Mouse (Mus musculus) MEL (cell line): Measurements from ENCODE around the gene Ppard. TPM values are rescaled to one million over a fixed set of nuclear protein-coding genes. Genes with fewer than 3 reads are reported as not detected.

Experiments used
- DNase-seq: peaks from one replicate; pipeline ENCODE4 v3.0.0; 2011; ENCODE audit warnings: low read depth, low spot score
- H3K27ac ChIP-seq: 2 replicates; pipeline ENCODE4 v1.5.1; 2012; ENCODE audit warnings: low read depth, mild to moderate bottlenecking, control low read depth, low read length, moderate library complexity; ENCODE audit not compliant: control insufficient read depth
- H3K27me3 ChIP-seq, 2 experiments: fragments of 150-350 bp in 1 of 2; sonication (generic) in 1 of 2; 2 replicates each; pipeline ENCODE4 v1.6.1; 2012; ENCODE audit warnings: low read length in 2 of 2, mild to moderate bottlenecking in 2 of 2, improper control_type of control experiment in 1 of 2, moderate library complexity in 1 of 2; ENCODE audit not compliant: insufficient read depth in 2 of 2, control insufficient read depth in 1 of 2
- H3K36me3 ChIP-seq, 2 experiments: 2 replicates each; pipeline ENCODE4 v1.6.1; 2012 to 2014; ENCODE audit warnings: low read length in 2 of 2, improper control_type of control experiment in 1 of 2, inconsistent platforms in 1 of 2, mild to moderate bottlenecking in 1 of 2; ENCODE audit not compliant: insufficient read depth in 2 of 2, control insufficient read depth in 1 of 2
- H3K4me1 ChIP-seq, 2 experiments: fragments of 150-350 bp in 1 of 2; sonication (generic) in 1 of 2; 2 replicates each; pipeline ENCODE4 v1.6.1; 2012; ENCODE audit warnings: low read length in 2 of 2, improper control_type of control experiment in 1 of 2, mild to moderate bottlenecking in 1 of 2; ENCODE audit not compliant: insufficient read depth in 2 of 2, control insufficient read depth in 1 of 2
- H3K4me3 ChIP-seq, 2 experiments: fragments of 150-350 bp in 1 of 2; sonication (generic) in 1 of 2; 2 replicates each; pipeline ENCODE4 v1.5.1; 2012; ENCODE audit warnings: low read depth in 2 of 2, low read length in 2 of 2, mild to moderate bottlenecking in 2 of 2, moderate library complexity in 2 of 2, control low read depth in 1 of 2, improper control_type of control experiment in 1 of 2; ENCODE audit not compliant: control insufficient read depth in 1 of 2, insufficient read depth in 1 of 2
- H3K79me2 ChIP-seq: 2 replicates; pipeline ENCODE4 v1.6.1; 2012; ENCODE audit warnings: mild to moderate bottlenecking, low read length, moderate library complexity; ENCODE audit not compliant: control insufficient read depth, poor library complexity, insufficient read depth
- H3K9ac ChIP-seq: 2 replicates; pipeline ENCODE4 v1.6.1; 2012; ENCODE audit warnings: low read depth, mild to moderate bottlenecking, control low read depth, low read length, moderate library complexity; ENCODE audit not compliant: control insufficient read depth, poor library complexity, severe bottlenecking
- H3K9me3 ChIP-seq: fragments of 150-350 bp; sonication (generic); replicated peaks from 2 replicates; pipeline ENCODE4 v1.6.1; 2012; ENCODE audit warnings: mild to moderate bottlenecking, low read length, improper control_type of control experiment, moderate library complexity; ENCODE audit not compliant: insufficient read depth
- BHLHE40 ChIP-seq: IDR thresholded peaks from 2 replicates; pipeline ENCODE4 v1.6.1; 2012; ENCODE audit warnings: low read depth, mild to moderate bottlenecking, inconsistent platforms, low read length, improper control_type of control experiment, borderline replicate concordance
- CTCF ChIP-seq, 3 experiments: IDR thresholded peaks in 2 of 3; conservative IDR thresholded peaks in 1 of 3; 2 replicates each; pipeline ENCODE4 v1.5.1; 2011 to 2012; ENCODE audit warnings: low read length in 3 of 3, low read depth in 2 of 3, mild to moderate bottlenecking in 2 of 3, improper control_type of control experiment in 1 of 3, inconsistent platforms in 1 of 3, mixed read lengths in 1 of 3, moderate library complexity in 1 of 3; ENCODE audit not compliant: control insufficient read depth in 1 of 3, insufficient read depth in 1 of 3, poor library complexity in 1 of 3, severe bottlenecking in 1 of 3
- E2F4 ChIP-seq: IDR thresholded peaks from 2 replicates; pipeline ENCODE4 v1.6.1; 2011; ENCODE audit warnings: low read depth, low read length, improper control_type of control experiment, borderline replicate concordance
- ELF1 ChIP-seq: IDR thresholded peaks from 2 replicates; pipeline ENCODE4 v1.6.1; 2014; ENCODE audit warnings: low read depth, mild to moderate bottlenecking, inconsistent platforms, low read length, improper control_type of control experiment, moderate library complexity
- HCFC1 ChIP-seq: IDR thresholded peaks from 2 replicates; pipeline ENCODE4 v1.6.1; 2012; ENCODE audit warnings: low read depth, mild to moderate bottlenecking, inconsistent platforms, low read length, improper control_type of control experiment, moderate library complexity
- JUND ChIP-seq: IDR thresholded peaks from 2 replicates; pipeline ENCODE4 v1.6.1; 2011; ENCODE audit warnings: low read depth, mild to moderate bottlenecking, improper control_type of control experiment, low read length
- KAT2A ChIP-seq: conservative IDR thresholded peaks from 2 replicates; pipeline ENCODE4 v1.6.1; 2012; ENCODE audit warnings: low read depth, low read length, improper control_type of control experiment, inconsistent platforms
- MAFK ChIP-seq: IDR thresholded peaks from 2 replicates; pipeline ENCODE4 v1.6.1; 2011; ENCODE audit warnings: low read depth, mild to moderate bottlenecking, low read length, improper control_type of control experiment, borderline replicate concordance
- MAZ ChIP-seq: IDR thresholded peaks from 2 replicates; pipeline ENCODE4 v1.6.1; 2012; ENCODE audit warnings: low read depth, mild to moderate bottlenecking, inconsistent platforms, low read length, improper control_type of control experiment
- MEF2A ChIP-seq: IDR thresholded peaks from 2 replicates; pipeline ENCODE4 v1.6.1; 2014; ENCODE audit warnings: low read depth, mild to moderate bottlenecking, inconsistent platforms, low read length, improper control_type of control experiment; ENCODE audit not compliant: poor library complexity, insufficient replicate concordance, severe bottlenecking; ENCODE audit errors: extremely low read depth
- MYC ChIP-seq: IDR thresholded peaks from 2 replicates; pipeline ENCODE4 v1.6.1; 2011; ENCODE audit warnings: low read depth, mild to moderate bottlenecking, low read length, improper control_type of control experiment, moderate library complexity
- RAD21 ChIP-seq: IDR thresholded peaks from 2 replicates; pipeline ENCODE4 v1.6.1; 2011; ENCODE audit warnings: mild to moderate bottlenecking, low read depth, low read length, improper control_type of control experiment
- SIN3A ChIP-seq: IDR thresholded peaks from 2 replicates; pipeline ENCODE4 v1.6.1; 2012; ENCODE audit warnings: low read length, improper control_type of control experiment, inconsistent platforms
- TAL1 ChIP-seq: IDR thresholded peaks from 2 replicates; pipeline ENCODE4 v1.6.1; 2012; ENCODE audit warnings: mild to moderate bottlenecking, inconsistent platforms, low read length, moderate library complexity, mixed read lengths
- TBP ChIP-seq: IDR thresholded peaks from 2 replicates; pipeline ENCODE4 v1.8.0; 2011; ENCODE audit warnings: low read depth, low read length, improper control_type of control experiment
- UBTF ChIP-seq: IDR thresholded peaks from 2 replicates; pipeline ENCODE4 v1.6.1; 2012; ENCODE audit warnings: low read depth, mild to moderate bottlenecking, inconsistent platforms, low read length, improper control_type of control experiment, moderate library complexity, borderline replicate concordance; ENCODE audit not compliant: insufficient read depth
- USF2 ChIP-seq, 2 experiments: IDR thresholded peaks; 2 replicates each; pipeline ENCODE4 v1.6.1; 2011 to 2012; ENCODE audit warnings: improper control_type of control experiment in 2 of 2, low read length in 2 of 2, borderline replicate concordance in 1 of 2, inconsistent platforms in 1 of 2, low read depth in 1 of 2, mild to moderate bottlenecking in 1 of 2; ENCODE audit not compliant: insufficient read depth in 1 of 2
- ZC3H11A ChIP-seq: IDR thresholded peaks from 2 replicates; pipeline ENCODE4 v1.6.1; 2012; ENCODE audit warnings: low read depth, mild to moderate bottlenecking, inconsistent platforms, low read length, improper control_type of control experiment
- ZKSCAN1 ChIP-seq: IDR thresholded peaks from 2 replicates; pipeline ENCODE4 v1.6.1; 2012; ENCODE audit warnings: low read depth, mild to moderate bottlenecking, inconsistent platforms, low read length, improper control_type of control experiment, moderate library complexity
- ZMIZ1 ChIP-seq: IDR thresholded peaks from 2 replicates; pipeline ENCODE4 v1.6.1; 2012; ENCODE audit warnings: low read depth, mild to moderate bottlenecking, inconsistent platforms, low read length, improper control_type of control experiment, moderate library complexity
- polyA plus RNA-seq, 2 experiments: library from polyadenylated mRNA; stranded (reverse) in 1 of 2; unstranded in 1 of 2; fragments of >175 nt in 1 of 2; fragments of >200 nt in 1 of 2; gene quantifications; 2 replicates each; pipeline versions ENCODE4 v1.2.1 to v1.2.4; 2012; ENCODE audit warnings: low replicate concordance in 2 of 2, low read depth in 1 of 2; ENCODE audit not compliant: insufficient read length in 2 of 2, insufficient read depth in 1 of 2, missing spikeins in 1 of 2
- total RNA-seq: library from RNA; depleted of rRNA; stranded (reverse); fragments of 300-350 nt; gene quantifications from 2 replicates; pipeline ENCODE4 v1.2.3, GENCODE M21; 2012

Ppard gene
- total and polyA plus RNA-seq, 3 experiments = 3.5 to 12.7 TPM; not detected in 1

- DNase-seq = no peak
- H3K36me3 ChIP-seq = no peaks in the 10 kb centered on the region
- H3K9me3 ChIP-seq = no peaks in the 10 kb centered on the region
- no peak overlapping the region for H3K4me3 ChIP-seq
- no peaks in the 10 kb centered on the region for H3K4me1 ChIP-seq
- TF ChIP-seq BHLHE40 (no peak), KAT2A (no peak), HCFC1 (no peak), RAD21 (no peak), USF2 (IDR thresholded peaks at IDR 0.05; ENCODE audit: borderline replicate concordance in 1 of 2, insufficient read depth in 1 of 2, low read depth in 1 of 2, low read length in 2 of 2) (no peak), TAL1 (no peak), UBTF (no peak), JUND (no peak), SIN3A (no peak), MYC (no peak), ZMIZ1 (no peak), E2F4 (no peak), MAFK (no peak), MEF2A (no peak), TBP (no peak), ZKSCAN1 (no peak), CTCF (IDR thresholded peaks at IDR 0.05 in 2 of 3, conservative IDR thresholded peaks at IDR 0.05 in 1 of 3; ENCODE audit: control insufficient read depth in 1 of 3, insufficient read depth in 1 of 3, low read depth in 2 of 3, low read length in 3 of 3, poor library complexity in 1 of 3, severe bottlenecking in 1 of 3) (no peak)
- H3K27ac ChIP-seq = no peak overlapping the region
- no peaks in the 10 kb centered on the region for H3K79me2 ChIP-seq
- no peak overlapping the region for H3K9ac ChIP-seq
- H3K27me3 ChIP-seq = no peaks in the 10 kb centered on the region
Measured at GRCm38 (mm10) chr17:28298888-28299287, 66.4 kb downstream of the Ppard start.

GRCm38 (mm10) chr17:28299669-28300320 is 67.3 kb downstream of the Ppard start:
- no peak overlapping the region for H3K4me3 ChIP-seq
- no peak overlapping the region for H3K27ac ChIP-seq
- no peaks in the 10 kb centered on the region for H3K79me2 ChIP-seq
- no peaks in the 10 kb centered on the region for H3K4me1 ChIP-seq
- H3K27me3 ChIP-seq = no peaks in the 10 kb centered on the region
- no peak overlapping the region for H3K9ac ChIP-seq
- no peaks in the 10 kb centered on the region for H3K36me3 ChIP-seq
- DNase-seq = no peak
- TF ChIP-seq TAL1 (no peak), ELF1 (no peak), MAZ (no peak), ZC3H11A (no peak)
- no peaks in the 10 kb centered on the region for H3K9me3 ChIP-seq
